Mouse (Mus musculus) CD8-positive naive resting alpha-beta T cell, adult 2 months (primary cell): ENCODE results near the gene Kank4.
"Not testable (repeated sequence)": the region's sequence is repeated elsewhere in the genome, so short reads cannot be mapped to it uniquely, and the experiment has no call there.

Source experiments
- DNase-seq, 2 experiments: peaks; one replicate each; pipeline ENCODE4 v3.0.0; 2022; ENCODE audit warnings: low read depth in 2 of 2, low spot score in 2 of 2

Kank4 gene

GRCm38 (mm10) chr4:98778219-98778618, 39.1 kb downstream of the Kank4 start:
- no peak for DNase-seq

GRCm38 (mm10) chr4:98777464-98777863, 39.9 kb downstream of the Kank4 start:
- DNase-seq = no peak

- no peak for DNase-seq
Measured at GRCm38 (mm10) chr4:98776721-98777427, 40.5 kb downstream of the Kank4 start.

- no peak for DNase-seq
Measured at GRCm38 (mm10) chr4:98773785-98774184, 43.6 kb downstream of the Kank4 start.

DNA sequence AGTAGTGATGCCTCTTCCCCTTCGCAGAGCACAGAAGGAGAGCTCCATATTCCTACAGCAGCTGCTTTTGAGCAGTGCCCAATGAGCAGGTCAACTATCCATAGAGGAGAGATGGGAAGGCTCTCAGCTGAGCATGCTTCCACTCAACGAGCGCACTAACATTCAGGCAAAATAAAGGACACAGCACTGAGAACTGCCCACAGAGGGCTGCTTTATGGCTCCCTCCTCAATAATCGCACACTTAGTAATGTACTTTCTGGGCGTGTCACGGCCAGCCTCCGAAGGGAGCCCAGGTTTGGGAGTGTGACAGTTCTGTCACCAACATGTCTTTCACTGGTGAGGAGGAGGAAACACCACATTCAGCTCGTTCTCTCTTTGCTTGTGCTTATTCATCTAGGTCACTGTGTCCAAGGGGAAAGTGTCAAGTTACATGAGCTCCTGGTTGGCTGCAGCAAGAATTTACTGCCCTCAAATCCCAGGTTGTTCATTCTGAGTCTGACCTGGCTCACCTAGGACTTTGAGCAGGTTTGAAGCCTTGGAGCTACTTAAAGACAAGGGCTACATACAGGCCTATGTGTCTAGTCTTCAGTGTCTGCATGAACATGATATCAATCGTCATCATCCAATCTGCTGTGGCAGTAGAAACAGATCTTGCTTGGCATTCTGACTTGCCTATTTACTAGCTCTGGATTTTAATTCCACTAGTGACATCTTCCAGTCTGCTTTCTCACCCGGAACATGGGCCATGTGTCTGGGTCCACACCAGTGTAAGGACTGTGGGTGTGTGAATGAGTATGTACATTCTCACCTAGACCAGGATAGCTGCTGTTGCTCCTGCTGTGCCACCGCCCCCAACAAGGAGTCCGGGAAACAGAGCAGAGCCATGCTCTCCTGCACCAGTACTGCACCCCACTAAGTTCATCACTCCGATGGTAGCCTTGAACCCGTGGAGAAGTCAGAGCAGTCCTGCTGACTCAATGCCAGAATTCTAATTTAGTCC, 49.9 kb downstream of the Kank4 start:
- DNase-seq = no peak

DNA sequence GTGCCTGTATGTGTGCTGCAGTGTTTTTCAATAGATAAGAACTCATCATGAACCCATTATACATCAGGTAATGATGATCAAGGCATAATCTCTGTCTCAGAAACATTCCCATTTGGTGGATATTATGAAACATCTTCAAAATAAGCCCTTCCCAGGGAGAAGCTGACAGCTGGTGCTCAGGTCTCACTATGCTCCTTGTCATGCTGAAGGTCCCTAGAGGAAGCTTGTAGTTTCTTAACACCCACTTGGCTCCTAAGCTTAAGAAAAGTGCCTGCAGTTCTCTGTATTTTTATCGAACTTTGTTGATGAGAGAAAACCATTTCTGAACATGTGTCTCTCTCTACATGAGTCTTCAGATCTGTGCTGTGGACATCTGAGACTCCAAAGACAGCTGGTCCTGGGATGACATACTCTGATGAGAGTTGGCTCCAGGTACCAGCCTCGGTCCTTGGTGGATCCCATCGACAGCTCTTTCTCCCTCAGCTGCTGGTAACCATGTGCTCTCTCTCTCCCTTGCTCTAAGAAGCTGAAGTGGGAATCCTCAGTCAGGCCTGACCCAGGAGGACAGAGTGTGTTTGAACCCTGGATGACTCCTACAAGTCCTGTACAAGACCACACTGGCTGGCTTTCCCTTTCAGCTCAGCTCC, 58.3 kb downstream of the Kank4 start:
- DNase-seq = no peak

DNA sequence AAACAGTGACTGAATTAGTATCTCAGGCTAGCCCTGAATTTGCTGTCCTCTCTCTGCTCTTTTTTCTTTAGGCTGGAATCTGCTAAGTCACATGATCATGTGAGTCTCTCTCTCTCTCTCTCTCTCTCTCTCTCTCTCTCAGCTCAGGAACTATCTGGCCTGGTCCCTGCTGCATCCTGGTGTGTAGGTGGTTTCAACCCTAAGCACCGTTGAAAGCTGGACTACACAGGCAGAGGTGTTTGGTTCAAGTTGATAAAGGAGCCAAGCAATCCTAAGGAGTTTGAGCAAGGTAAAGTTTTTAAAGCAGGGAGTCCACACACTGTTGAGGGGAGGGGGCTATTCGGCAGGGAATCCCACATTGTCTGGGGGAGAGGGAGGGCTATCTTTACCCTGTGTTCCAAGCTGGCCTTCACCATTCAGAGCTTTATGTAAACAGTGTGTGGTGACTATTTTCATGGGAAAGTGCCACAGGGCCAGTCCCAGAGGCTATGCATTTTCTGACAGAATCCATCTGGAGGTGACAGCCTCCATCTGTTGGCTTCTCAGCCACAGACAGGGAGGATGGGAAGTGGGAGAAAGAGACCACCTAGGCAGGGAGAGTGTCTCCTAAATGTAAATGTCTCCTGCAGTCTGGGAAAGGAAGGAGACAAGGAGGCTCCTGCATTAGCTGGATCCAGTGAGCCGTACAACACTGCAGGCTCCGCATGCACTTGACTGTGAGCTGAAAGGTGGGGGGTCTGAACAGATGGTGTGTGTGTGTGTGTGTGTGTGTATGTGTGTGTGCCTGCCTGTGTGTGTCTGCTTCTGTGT, 59.1 kb downstream of the Kank4 start:
- no peak for DNase-seq

DNA sequence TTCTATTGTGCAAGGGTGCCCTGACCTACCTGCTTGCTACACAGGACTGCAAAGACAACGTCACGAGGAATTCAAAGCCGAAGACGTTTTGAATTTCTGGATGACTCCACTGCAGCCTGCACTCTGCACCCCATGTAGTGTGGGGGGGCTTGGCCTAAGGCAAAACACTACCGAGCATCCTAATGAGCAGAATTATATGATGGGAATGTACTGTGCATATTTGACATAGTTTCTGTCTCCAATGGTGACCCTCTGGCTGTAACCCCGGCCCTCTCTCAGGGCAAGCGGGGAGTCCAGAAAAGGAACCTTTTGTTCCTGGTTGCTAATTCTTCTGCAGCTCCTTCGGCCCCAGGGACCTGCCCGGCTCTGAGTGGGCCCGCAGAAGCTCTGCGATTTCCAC, 61.2 kb downstream of the Kank4 start:
- DNase-seq = no peak

DNA sequence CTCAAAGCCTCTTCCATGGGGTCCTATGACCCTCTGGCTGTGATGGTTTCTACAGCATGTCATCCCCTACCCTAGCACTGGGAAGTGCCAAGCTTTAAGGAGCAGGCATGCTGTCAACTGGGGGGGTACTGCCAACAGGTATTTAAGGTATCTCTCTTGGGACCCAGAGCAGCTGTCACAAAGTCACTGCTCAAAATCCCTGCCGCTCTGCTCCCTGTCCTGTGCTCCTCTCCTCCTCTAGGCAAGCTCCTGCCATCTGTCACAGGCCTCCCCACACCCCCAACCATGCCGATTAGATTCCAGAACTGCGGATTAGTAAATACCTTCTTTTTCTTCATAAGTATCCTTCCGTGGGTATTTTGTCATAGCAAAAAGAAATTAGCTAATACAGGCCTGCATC, 62.9 kb downstream of the Kank4 start:
- DNase-seq = no peak

DNA sequence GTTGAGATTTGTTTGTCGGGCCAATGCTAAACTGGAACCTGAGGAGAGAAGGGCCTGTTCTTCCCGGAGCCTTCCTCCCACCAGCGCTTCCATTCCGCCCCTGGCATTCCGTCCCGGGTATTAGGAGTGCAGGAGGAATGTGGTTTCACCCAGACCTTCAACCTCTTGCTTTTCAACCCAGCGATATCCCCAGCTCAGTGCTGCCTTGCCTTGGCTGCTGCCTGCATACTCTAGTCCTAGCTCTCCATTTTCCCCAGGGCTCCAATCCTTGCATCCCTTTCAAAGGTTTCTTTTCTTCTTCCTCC, 73.5 kb downstream of the Kank4 start:
- no peak for DNase-seq

DNA sequence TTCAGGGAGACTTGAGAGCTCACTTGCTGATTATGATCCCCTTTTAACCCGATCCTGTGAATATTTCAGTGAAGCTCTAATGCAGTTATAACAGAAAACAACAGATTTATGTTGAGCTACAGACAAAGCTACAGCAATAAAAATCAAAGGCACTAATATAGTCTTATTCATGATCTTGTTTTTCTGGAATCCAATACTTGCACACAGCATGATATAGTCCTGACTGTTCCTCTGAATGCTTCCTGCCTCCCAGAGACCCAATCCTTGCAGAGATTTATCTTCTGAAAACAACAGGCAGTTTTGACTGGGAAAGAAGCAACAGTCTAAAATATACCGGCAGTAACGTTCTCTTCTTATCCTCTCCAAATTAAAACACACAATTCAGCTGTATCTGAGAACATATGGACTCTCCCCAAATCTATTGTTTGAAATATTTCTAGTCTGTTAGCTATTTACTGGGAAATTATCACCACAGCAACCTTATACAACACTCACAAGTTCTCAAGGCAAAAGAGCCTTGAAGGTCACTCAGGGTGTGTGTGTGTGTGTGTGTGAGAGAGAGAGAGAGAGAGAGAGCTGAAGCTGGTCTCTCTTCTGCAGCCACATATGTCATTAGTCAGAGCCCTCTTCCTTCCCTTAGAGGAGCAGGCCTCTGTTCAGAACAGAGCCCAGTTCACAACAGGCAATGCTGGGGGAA, 74.0 kb downstream of the Kank4 start:
- DNase-seq = no peak

DNA sequence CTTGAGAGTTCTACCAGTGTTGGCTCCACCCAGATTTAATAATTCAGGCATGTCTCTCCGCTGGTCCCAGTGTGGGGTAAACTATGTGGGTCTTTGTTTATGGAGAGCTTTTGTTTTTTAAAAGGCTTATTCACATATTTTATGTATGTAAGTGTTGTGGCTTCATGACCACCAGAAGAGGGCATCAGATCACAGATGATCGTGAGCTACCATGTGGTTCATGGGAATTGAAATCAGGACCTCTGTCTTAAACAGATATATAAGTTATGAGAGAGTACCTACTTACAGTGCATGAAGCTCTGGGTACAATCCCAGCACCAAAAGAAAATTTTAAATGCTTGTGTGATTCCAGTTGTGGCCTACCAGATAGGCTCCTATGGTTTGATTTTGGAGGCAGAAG, 77.6 kb downstream of the Kank4 start:
- no peak for DNase-seq

- DNase-seq = no peak
Measured at GRCm38 (mm10) chr4:98733660-98734059, 83.7 kb downstream of the Kank4 start.

- DNase-seq = no peak
Measured at GRCm38 (mm10) chr4:98728716-98729115, 88.6 kb downstream of the Kank4 start.

GRCm38 (mm10) chr4:98727959-98728347, 89.4 kb downstream of the Kank4 start:
- DNase-seq = no peak

- DNase-seq = no peak
Measured at GRCm38 (mm10) chr4:98727295-98727958, 89.9 kb downstream of the Kank4 start.

GRCm38 (mm10) chr4:98726590-98727237, 90.6 kb downstream of the Kank4 start, which contains the start of gene L1td1:
L1td1 (plus strand) TSS chr4:98726734.
- DNase-seq = no peak

- no peak for DNase-seq
Measured at GRCm38 (mm10) chr4:98725439-98725838, 91.9 kb downstream of the Kank4 start.

- not testable (repeated sequence) for DNase-seq
Measured at GRCm38 (mm10) chr4:98724682-98725081, 92.7 kb downstream of the Kank4 start.
